Comparison of ENCODE assay signal across 10 mouse cellular contexts in genomic region chr5:111138239-111138833, GRCm38 (mm10).
DNase-seq lines count a peak whose midpoint lies in the region; ATAC-seq lines count a peak whose summit lies in the region.
"Had no signal": no experiment of that assay in that cellular context is flagged by ENCODE, and none has a peak within 500 bp of the region (broad histone marks: within the 10 kb centered on the region; RNA-seq: fewer than 3 reads in every experiment).

No protein-coding gene starts in this region.

- no peak overlapping the region for H3K4me3 ChIP-seq in heart, embryonic 13.5 days
- H3K4me3 ChIP-seq in brown adipose tissue, adult 24 weeks (ENCODE audit: insufficient read depth, low read depth, low read length) = no peak overlapping the region
- no peak overlapping the region for H3K4me3 ChIP-seq in embryonic facial prominence, embryonic 14.5 days (ENCODE audit: low read depth, low read length)

- no peaks in the 10 kb centered on the region for H3K36me3 ChIP-seq in heart, embryonic 13.5 days
- H3K36me3 ChIP-seq in embryonic facial prominence, embryonic 14.5 days (ENCODE audit: control insufficient read depth, insufficient read depth, low read length) = no peaks in the 10 kb centered on the region

- H3K27me3 ChIP-seq in heart, embryonic 13.5 days (replicated peaks) = no peaks in the 10 kb centered on the region
- H3K27me3 ChIP-seq in embryonic facial prominence, embryonic 14.5 days (replicated peaks; ENCODE audit: control insufficient read depth, insufficient read depth, low read length) = no peaks in the 10 kb centered on the region

- H3K27ac ChIP-seq in heart, embryonic 13.5 days (replicated peaks) = peak overlapping the region; percentile 87
- H3K27ac ChIP-seq in brown adipose tissue, adult 24 weeks (replicated peaks; ENCODE audit: low read depth, low read length) = peak overlapping the region; percentile 53
- H3K27ac ChIP-seq in embryonic facial prominence, embryonic 14.5 days (replicated peaks; ENCODE audit: low read depth, low read length) = peak overlapping the region; percentile 6

- intact Hi-C loops in heart, postnatal 10 days (cut with DNase I) = no loop called here

- H3K4me1 ChIP-seq in heart, embryonic 13.5 days = peaks cover 53% of the 10 kb centered on the region
- H3K4me1 ChIP-seq in brown adipose tissue, adult 24 weeks (ENCODE audit: control insufficient read depth, insufficient read depth, insufficient read length, low read length) = peaks cover 27% of the 10 kb centered on the region
- peaks cover 46% of the 10 kb centered on the region for H3K4me1 ChIP-seq in embryonic facial prominence, embryonic 14.5 days (ENCODE audit: control insufficient read depth, insufficient read depth, low read length)

- no peak for ATAC-seq in heart, embryonic 13.5 days (ENCODE audit: extremely low read depth, insufficient number of reproducible peaks, low FRiP score, low TSS enrichment)
- no peak for ATAC-seq in embryonic facial prominence, embryonic 14.5 days (ENCODE audit: low read depth)

- no peak overlapping the region; the same call in 1 of the 2 replicates for H3K4me2 ChIP-seq in heart, embryonic 13.5 days
- no peak overlapping the region for H3K4me2 ChIP-seq in embryonic facial prominence, embryonic 14.5 days (ENCODE audit: low read depth, low read length)

- DNase-seq in heart, postnatal 10 days = no peak
- no peak for DNase-seq in embryonic facial prominence, embryonic 14.5 days (ENCODE audit: low spot score)
- peak; percentile 86 for DNase-seq in mesoderm, embryonic 11.5 days (ENCODE audit: low read depth, low spot score)
- DNase-seq in testis, postnatal 14 days (ENCODE audit: low spot score) = no peak
- DNase-seq in MN1 (ENCODE audit: low spot score) = no peak
- DNase-seq in left cerebral cortex, adult 9 months (ENCODE audit: low spot score in 2 of 2) = no peak
- DNase-seq: cerebellum, adult 9-11 months; gastrocnemius, postnatal 25 days had no signal

- no peaks in the 10 kb centered on the region for H3K9me3 ChIP-seq in heart, embryonic 13.5 days
- no peaks in the 10 kb centered on the region for H3K9me3 ChIP-seq in embryonic facial prominence, embryonic 14.5 days (ENCODE audit: control insufficient read depth, low read length)

- 0 out of 2 replicates have a peak overlapping the region, but pooled peaks have one; percentile 0 for H3K9ac ChIP-seq in heart, embryonic 13.5 days
- no peak overlapping the region for H3K9ac ChIP-seq in embryonic facial prominence, embryonic 14.5 days (ENCODE audit: low read depth, low read length)

- WGBS in heart, embryonic 13.5 days = 39% methylated on average over 11 of the region's 11 CpGs
- 30% methylated on average over 11 of the region's 11 CpGs for WGBS in embryonic facial prominence, embryonic 14.5 days

Comparison
In these comparisons a context has a peak if more than half of its experiments do, and no peak if none do; other contexts are left out.
1. H3K27ac ChIP-seq: peak in every context shown above with its lines; median percentile 87 in heart, embryonic 13.5 days; 53 in brown adipose tissue, adult 24 weeks; 6 in embryonic facial prominence, embryonic 14.5 days.